Mouse (Mus musculus) olfactory bulb, adult 2 months (tissue): Measurements from ENCODE around the gene Rfx4. TPM values are rescaled to one million over a fixed set of nuclear protein-coding genes. Genes with fewer than 3 reads are reported as not detected.
A peak's percentile ranks its signal among the peaks of the same experiment; 100 is the strongest.

ENCODE experiments used
- H3K27ac ChIP-seq: fragments of 200-500 bp; 2 replicates; pipeline ENCODE4 v1.5.1; 2012; ENCODE audit warnings: low read depth, low read length; ENCODE audit not compliant: insufficient read depth
- H3K4me1 ChIP-seq: fragments of 200-500 bp; 2 replicates; pipeline ENCODE4 v1.6.1; 2012; ENCODE audit warnings: low read length; ENCODE audit not compliant: control insufficient read depth, insufficient read depth
- H3K4me3 ChIP-seq: fragments of 200-500 bp; 2 replicates; pipeline ENCODE4 v1.5.1; 2012; ENCODE audit warnings: mild to moderate bottlenecking, low read depth, low read length, moderate library complexity; ENCODE audit not compliant: insufficient read depth
- CTCF ChIP-seq: fragments of 200-500 bp; IDR thresholded peaks from 2 replicates; pipeline ENCODE4 v1.5.1; 2012; ENCODE audit warnings: low read depth, mild to moderate bottlenecking, low read length, moderate library complexity; ENCODE audit not compliant: insufficient read depth
- POLR2A ChIP-seq: fragments of 200-500 bp; IDR thresholded peaks from 2 replicates; pipeline ENCODE4 v1.6.1; 2012; ENCODE audit warnings: mild to moderate bottlenecking, low read depth, low read length, moderate library complexity; ENCODE audit not compliant: insufficient read depth
- WGBS: fragments of 180-500 bp; shearing (Covaris S2); methylation state at CpG from one replicate; pipeline ENCODE4 v1.1.7; 2018; 5-methylcytosine and 5-hydroxymethylcytosine counted together
- polyA plus RNA-seq: library from polyadenylated mRNA; stranded (reverse); fragments of >200 nt; gene quantifications from 2 replicates; pipeline ENCODE4 v1.2.4, GENCODE M21; 2012; ENCODE audit warnings: low replicate concordance; ENCODE audit not compliant: missing spikeins, insufficient read depth, insufficient read length

The Rfx4 gene
- polyA plus RNA-seq, 1 experiment: not detected

DNA sequence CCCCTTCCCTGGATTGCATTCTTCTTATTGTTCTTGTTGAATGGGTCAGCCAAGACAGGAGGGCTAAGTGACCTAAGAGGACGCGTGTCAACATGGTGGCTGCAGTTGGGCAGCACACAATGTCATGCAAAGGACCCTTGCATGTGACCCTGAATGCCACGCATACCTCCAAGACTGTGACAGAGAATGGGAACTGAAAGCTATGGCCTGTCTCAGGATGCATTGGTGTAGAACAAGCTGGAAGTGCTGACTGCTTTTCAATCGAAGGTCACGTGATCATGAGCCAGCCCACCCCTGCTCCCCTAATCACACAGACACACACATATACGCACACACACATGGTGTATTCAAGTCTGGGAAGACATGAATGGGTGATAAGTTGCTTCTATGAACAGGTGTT is 107.6 kb downstream of the Rfx4 start:
- H3K4me3 ChIP-seq: no peak overlapping the region
- TF ChIP-seq CTCF: no peak
- TF ChIP-seq POLR2A: no peak
- 95% methylated on average over 6 of the region's 6 CpGs for WGBS
- no peaks in the 10 kb centered on the region for H3K4me1 ChIP-seq
- no peak overlapping the region for H3K27ac ChIP-seq

DNA sequence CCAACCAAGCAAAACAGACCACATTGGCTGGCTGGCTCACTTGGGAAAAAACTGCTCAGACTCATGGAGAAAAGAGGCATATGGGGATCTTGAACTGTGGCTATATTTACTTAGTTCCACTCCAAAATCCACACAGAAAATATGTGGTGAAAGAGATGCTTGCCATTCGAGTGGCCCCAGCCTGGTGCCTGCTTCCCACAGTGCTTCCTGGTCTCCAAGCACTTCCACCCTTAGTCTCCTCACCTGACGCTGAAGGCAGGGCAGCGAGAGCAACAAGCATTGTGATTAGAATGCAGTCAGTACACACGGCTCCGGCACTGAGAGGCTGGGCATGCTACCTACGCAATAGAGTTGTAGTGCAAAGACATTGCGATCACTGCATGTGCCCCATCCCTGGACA is 111.7 kb downstream of the Rfx4 start:
- peaks cover 4% of the 10 kb centered on the region for H3K4me1 ChIP-seq
- 93% methylated on average over 7 of the region's 7 CpGs for WGBS
- no peak overlapping the region for H3K27ac ChIP-seq
- no peak for TF ChIP-seq POLR2A
- no peak for TF ChIP-seq CTCF
- H3K4me3 ChIP-seq: no peak overlapping the region

DNA sequence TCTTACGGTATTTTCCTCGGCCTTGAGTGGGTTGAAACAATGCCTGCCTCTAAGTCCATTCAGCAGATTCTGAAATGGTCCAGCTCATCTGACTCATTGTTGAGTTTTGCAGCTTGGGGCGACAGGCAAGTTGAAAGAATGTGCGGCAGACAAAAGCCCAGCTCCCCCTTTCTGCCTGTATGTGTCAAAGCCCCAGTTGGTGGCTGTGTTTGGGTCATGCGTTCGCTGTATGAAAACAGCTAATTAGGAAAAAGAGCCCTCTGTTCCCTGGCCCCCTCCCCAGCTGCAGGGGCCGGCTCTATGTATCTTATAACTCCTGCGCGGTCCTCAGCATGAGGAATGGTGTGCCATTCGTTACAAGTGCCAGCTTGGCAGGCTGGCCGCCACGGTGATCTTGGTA is 115.4 kb downstream of the Rfx4 start:
- 43% methylated on average over 12 of the region's 12 CpGs for WGBS
- no peak for TF ChIP-seq POLR2A
- no peak for TF ChIP-seq CTCF
- H3K4me1 ChIP-seq: peaks cover 4% of the 10 kb centered on the region
- H3K27ac ChIP-seq: no peak overlapping the region
- no peak overlapping the region for H3K4me3 ChIP-seq

DNA sequence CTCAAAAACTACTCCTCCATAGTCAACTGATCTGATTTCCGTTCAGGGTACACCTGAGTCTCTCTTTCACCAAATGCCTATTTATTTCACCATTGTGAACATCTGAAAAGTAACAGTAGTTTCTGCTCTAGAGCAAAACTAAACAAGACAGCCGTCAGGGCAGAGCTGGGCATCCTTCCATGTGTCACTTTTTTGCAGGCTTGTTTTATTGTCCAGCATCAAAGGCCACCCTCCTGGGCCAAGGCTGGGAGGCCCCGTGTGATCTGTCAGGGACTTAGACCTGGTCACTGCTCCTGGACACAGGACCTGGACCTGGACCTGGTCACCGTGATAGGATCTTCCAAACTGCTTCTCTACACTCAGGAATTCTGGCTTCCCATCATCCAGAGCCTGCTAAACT is 116.1 kb downstream of the Rfx4 start:
- no peak overlapping the region for H3K27ac ChIP-seq
- TF ChIP-seq CTCF: no peak
- TF ChIP-seq POLR2A: no peak
- H3K4me3 ChIP-seq: no peak overlapping the region
- H3K4me1 ChIP-seq: peaks cover 4% of the 10 kb centered on the region
- WGBS: 73% methylated on average over 4 of the region's 4 CpGs

DNA sequence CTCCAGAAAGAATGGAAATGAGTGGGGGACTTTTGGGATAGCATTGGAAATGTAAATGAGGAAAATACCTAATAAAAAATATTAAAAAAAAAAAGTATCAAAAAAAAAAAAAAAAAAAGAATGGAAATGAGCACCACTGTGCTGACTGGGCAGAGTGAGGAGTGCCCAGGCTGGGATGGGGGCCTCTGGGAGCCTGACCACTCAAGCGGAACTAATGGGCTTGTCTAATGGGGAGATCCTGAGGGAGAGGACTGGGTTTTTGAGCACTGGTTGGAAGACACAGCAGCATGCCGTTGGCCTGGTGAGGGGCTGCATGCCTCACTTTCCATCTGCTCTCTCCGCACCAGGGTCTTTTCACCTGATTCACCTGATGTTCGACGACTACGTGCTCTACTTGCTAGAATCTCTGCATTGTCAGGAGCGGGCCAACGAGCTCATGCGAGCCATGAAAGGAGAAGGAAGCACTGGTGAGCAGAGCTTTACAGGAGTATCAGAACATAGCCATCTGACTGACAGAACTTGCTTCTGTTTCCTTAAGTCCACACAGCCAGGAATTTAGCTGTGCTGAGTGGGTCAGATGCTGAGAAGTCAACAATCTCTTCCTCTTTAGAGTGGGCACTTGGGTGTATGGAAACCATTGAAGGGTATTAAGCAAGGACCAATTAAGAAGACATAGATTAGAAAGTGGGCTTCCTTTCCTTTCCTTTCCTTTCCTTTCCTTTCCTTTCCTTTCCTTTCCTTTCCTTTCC is 124.1 kb downstream of the Rfx4 start:
- H3K4me1 ChIP-seq: no peaks in the 10 kb centered on the region
- H3K4me3 ChIP-seq: no peak overlapping the region
- WGBS: 78% methylated on average over 9 of the region's 9 CpGs
- TF ChIP-seq POLR2A (no peak), CTCF (no peak)
- no peak overlapping the region for H3K27ac ChIP-seq

DNA sequence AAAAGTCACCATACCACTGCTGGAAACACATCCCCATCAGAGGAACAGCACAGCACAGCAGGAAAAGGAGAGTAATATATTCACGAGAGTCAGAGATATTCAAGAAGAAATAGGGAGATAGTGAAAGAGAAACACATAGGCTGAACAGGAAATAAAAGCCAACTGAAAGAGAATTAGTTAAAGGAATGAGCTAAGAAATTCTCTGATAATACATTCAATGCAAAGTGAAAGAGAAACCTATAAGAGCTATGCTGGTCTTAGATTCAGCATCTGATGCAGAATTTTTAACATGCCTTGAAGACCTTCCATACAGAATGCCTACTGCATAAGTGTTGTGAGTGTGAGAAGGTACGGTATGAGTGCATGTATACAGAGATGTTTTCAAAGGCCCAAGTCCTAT is 126.7 kb downstream of the Rfx4 start:
- 94% methylated on average over 2 of the region's 2 CpGs for WGBS
- H3K4me1 ChIP-seq: peaks cover 6% of the 10 kb centered on the region; the same call in 1 of the 2 replicates
- H3K27ac ChIP-seq: no peak overlapping the region
- no peak overlapping the region for H3K4me3 ChIP-seq
- TF ChIP-seq CTCF (no peak), POLR2A (no peak)

DNA sequence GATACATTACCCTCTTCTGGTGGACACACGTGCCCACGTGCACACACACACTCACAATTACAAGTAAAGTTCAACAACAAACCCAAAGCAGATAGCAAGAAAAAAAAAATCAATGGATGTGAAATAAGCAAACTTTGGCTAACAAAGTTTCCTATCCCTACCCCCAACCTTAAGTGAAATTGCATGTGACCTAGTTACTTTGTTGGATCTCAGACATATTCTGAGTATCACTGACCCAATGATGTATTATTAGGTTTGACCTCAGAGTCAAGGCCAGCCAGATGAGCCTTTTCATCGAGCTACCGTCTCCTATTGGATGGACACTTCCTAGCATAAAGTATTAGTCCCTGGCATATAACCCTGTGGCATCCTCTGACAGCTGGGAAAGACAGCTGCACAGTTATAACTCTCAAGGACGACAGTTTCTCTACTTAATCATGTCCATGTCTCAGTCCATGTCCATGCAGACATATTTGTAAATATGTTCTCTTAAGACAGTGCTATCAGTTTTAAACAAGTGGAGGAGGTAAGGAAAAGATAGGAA is 129.6 kb downstream of the Rfx4 start:
- TF ChIP-seq CTCF (no peak), POLR2A (no peak)
- 82% methylated on average over 5 of the region's 5 CpGs for WGBS
- Histone ChIP-seq H3K4me1 (peaks cover 6% of the 10 kb centered on the region; the same call in 1 of the 2 replicates), H3K27ac (no peak overlapping the region), H3K4me3 (no peak overlapping the region)

DNA sequence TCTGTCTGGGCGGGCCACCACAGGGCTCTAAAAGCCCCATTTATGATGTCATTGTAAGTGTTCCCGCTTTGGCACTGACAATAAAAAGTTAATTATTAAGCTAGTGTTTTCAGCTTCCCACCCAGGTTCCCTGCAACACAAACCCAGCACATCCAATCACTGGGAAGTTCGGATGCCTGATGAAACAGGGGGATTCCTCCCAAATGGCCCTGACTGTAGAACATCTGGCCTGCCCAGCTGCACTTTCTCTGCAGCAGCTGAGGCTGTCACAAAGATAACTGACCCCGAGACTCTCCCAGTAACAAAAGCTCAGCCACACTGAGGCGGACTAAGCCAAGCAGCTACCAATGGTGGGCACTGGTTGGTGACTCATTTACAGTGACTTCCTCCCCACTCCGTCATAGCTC is 130.4 kb downstream of the Rfx4 start:
- Histone ChIP-seq H3K4me3 (peak overlapping the region; percentile 25; the same call in 1 of the 2 replicates), H3K27ac (peak overlapping the region; percentile 36; the same call in 1 of the 2 replicates), H3K4me1 (peaks cover 6% of the 10 kb centered on the region; the same call in 1 of the 2 replicates)
- TF ChIP-seq POLR2A: no peak
- no peak for TF ChIP-seq CTCF
- WGBS: 23% methylated on average over 6 of the region's 6 CpGs

DNA sequence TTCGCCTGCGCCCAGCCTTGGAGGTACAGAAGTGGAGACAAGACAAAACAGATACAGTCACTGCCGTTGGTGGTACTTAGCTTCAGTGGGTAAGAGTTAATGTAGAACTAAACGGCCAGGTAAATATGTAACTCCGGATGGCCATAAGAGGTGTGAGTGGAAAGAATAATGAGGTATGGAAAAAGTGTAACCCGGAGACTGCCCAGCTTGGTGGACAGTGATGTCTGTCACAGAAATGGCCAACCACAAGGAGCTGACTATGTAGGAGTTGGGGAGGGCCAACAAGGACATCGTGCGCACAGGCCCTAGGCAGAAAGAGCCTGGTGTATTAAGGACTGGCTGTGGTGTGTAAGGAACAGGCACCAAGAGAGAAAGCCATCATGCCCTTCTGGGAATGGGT is 130.9 kb downstream of the Rfx4 start:
- TF ChIP-seq POLR2A (no peak), CTCF (no peak)
- peaks cover 6% of the 10 kb centered on the region; the same call in 1 of the 2 replicates for H3K4me1 ChIP-seq
- 0 out of 2 replicates have a peak overlapping the region, but pooled peaks have one; percentile 25 for H3K4me3 ChIP-seq
- 0 out of 2 replicates have a peak overlapping the region, but pooled peaks have one; percentile 36 for H3K27ac ChIP-seq
- WGBS: 84% methylated on average over 8 of the region's 8 CpGs
